Mouse (Mus musculus): ENCODE measurements at regions not wholly inside any gene's neighbourhood (a gene's known extent, or its start where the extent isn't known, plus 50 kb on each side); places are given as distances from the start of the nearest gene placed in this dataset.

DNA sequence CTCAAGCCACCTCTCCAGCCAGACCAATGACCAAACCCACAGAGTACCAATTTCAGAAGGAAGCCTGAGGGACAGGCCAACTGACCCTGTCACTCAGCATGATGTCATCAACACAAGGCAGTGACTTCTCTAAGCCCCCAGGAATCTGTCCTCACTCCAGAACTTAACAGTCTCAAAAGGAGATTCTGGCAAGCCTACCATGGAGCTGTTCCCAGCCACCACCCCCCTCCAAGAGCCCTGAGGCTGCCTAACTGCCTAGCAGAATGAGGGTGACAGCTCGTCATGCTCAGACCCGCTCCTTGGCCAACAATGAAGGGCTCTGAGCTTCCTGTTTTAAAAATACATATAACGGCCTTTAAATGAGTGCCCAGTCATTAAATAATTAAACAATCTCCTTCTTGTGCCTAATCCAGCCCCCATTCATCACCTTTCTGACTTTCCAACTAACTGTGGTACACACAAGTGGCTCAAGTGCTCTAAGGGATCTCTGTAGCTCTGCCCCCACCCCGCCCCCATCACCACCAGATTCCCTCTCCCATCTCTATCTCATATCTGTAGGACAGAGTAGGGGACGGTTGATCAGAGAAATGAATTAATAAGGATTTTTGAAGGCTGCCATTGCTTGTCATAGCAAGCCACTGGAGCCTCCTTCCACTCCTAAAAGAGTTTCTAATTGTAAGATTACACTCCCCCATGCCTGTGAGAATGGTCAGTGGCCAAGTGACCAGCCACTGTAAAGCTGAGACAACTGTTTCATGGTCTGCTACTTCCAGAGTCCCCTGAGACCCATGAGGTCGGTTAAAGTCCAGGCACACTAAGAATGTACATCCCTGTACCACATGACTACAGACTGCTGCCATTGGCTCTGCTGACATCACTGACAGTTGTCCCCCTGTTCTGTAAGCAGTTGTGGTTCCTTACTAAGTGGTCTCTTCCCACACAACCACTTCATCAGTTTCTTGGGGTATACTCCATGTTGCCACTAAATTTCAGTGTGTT, 188.1 kb upstream of the Irx4 start:
- Histone ChIP-seq H3K4me1 (ENCODE audit: control insufficient read depth in 1 of 2, insufficient read depth in 2 of 2) (no peaks in the 10 kb centered on the region), H3K9me3 (replicated peaks; ENCODE audit: low read length) (peaks cover 55% of the 10 kb centered on the region), H3K27me3 (replicated peaks) (no peaks in the 10 kb centered on the region), H3K79me2 (replicated peaks; ENCODE audit: control insufficient read depth, extremely low read depth, insufficient read depth, poor library complexity, severe bottlenecking) (no peaks in the 10 kb centered on the region), H3K36me3 (replicated peaks in 1 of 2; ENCODE audit: control insufficient read depth in 1 of 2, insufficient read depth in 1 of 2, low read length in 1 of 2) (no peaks in the 10 kb centered on the region), H3K4me3 (replicated peaks in 1 of 3; ENCODE audit: low read depth in 2 of 3, low read length in 2 of 3, poor library complexity in 1 of 3) (no peak overlapping the region), H3K27ac (ENCODE audit: insufficient read depth, low read depth) (no peak overlapping the region), H3K9ac (ENCODE audit: insufficient read depth, low read depth) (no peak overlapping the region), H3K4me2 (ENCODE audit: insufficient read depth, low read depth, poor library complexity, severe bottlenecking) (no peak overlapping the region)
- TF ChIP-seq ELF1 (IDR thresholded peaks at IDR 0.05; ENCODE audit: low read depth, low read length) (no peak), IRF4 (IDR thresholded peaks at IDR 0.05; ENCODE audit: low read depth, low read length) (no peak), MAFK (IDR thresholded peaks at IDR 0.05; ENCODE audit: insufficient replicate concordance, low read length) (no peak), BHLHE40 (IDR thresholded peaks at IDR 0.05; ENCODE audit: low read depth, low read length) (no peak)
- dilution Hi-C loops (cut with MboI; ENCODE audit: extremely low pct_ligation_motif_present, extremely low pct_unique_long_range_greater_than_20kb, low sequenced_read_pairs) = no loop called here
- no peak for DNase-seq (ENCODE audit: extremely low read depth)
- in situ Hi-C loops (cut with MboI; ENCODE audit: low pct_ligation_motif_present, low pct_unique_long_range_greater_than_20kb, low sequenced_read_pairs) = no loop called here

DNA sequence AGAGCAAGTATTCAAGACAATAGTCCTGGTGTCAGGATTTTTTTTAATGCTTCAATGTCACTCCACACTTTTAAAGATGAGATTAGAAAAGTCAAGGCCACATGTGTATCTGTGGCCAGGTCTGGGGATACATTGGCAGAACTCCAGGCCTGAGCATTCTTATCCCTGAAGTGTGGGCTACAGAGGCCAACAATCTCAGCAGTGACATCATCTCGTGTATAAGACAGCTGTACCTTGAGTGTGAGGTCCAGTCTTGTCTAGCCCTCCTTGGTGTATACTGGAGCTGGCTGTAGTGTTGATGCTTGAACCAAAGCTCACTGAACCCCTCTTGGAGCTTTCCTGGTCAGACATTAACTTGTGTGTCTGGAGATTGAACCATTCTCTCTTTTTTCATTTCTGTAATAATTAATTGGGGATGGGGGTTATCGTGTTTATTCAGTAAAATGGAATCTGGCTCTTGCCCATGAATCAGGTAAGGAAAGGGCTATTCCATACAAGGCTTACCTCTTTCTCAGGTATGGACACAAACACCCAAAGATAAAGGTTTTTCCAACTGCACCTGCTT, 182.3 kb upstream of the Irx4 start:
- H3K36me3 ChIP-seq (replicated peaks in 1 of 2; ENCODE audit: control insufficient read depth in 1 of 2, insufficient read depth in 1 of 2, low read length in 1 of 2) = no peaks in the 10 kb centered on the region
- H3K4me3 ChIP-seq (replicated peaks in 1 of 3; ENCODE audit: low read depth in 2 of 3, low read length in 2 of 3, poor library complexity in 1 of 3) = no peak overlapping the region
- no peak for DNase-seq (ENCODE audit: extremely low read depth)
- dilution Hi-C loops (cut with MboI; ENCODE audit: extremely low pct_ligation_motif_present, extremely low pct_unique_long_range_greater_than_20kb, low sequenced_read_pairs) (no loop called here), in situ Hi-C loops (cut with MboI; ENCODE audit: low pct_ligation_motif_present, low pct_unique_long_range_greater_than_20kb, low sequenced_read_pairs) (loop anchor here (25.0 kb wide), 1 partner anchor 234 kb away; no protein-coding TSS in a partner anchor)
- H3K27ac ChIP-seq (ENCODE audit: insufficient read depth, low read depth) = no peak overlapping the region
- H3K27me3 ChIP-seq (replicated peaks) = peaks cover 2% of the 10 kb centered on the region
- H3K9ac ChIP-seq (ENCODE audit: insufficient read depth, low read depth) = no peak overlapping the region
- no peak overlapping the region for H3K4me2 ChIP-seq (ENCODE audit: insufficient read depth, low read depth, poor library complexity, severe bottlenecking)
- H3K4me1 ChIP-seq (ENCODE audit: control insufficient read depth in 1 of 2, insufficient read depth in 2 of 2) = peaks cover 0 to 3% of the 10 kb centered on the region in 2 experiments; a peak in 1 of 4 replicates
- no peaks in the 10 kb centered on the region for H3K79me2 ChIP-seq (replicated peaks; ENCODE audit: control insufficient read depth, extremely low read depth, insufficient read depth, poor library complexity, severe bottlenecking)
- TF ChIP-seq TBP (conservative IDR thresholded peaks at IDR 0.05; ENCODE audit: low read depth, low read length) = no peak
- no peak for TF ChIP-seq MXI1 (IDR thresholded peaks at IDR 0.05; ENCODE audit: low read depth, low read length)
- TF ChIP-seq RCOR1 (conservative IDR thresholded peaks at IDR 0.05; ENCODE audit: low read depth, low read length) = no peak
- TF ChIP-seq PAX5 (IDR thresholded peaks at IDR 0.05; ENCODE audit: low read length) = no peak
- no peak for TF ChIP-seq BHLHE40 (IDR thresholded peaks at IDR 0.05; ENCODE audit: low read depth, low read length)
- TF ChIP-seq USF2 (conservative IDR thresholded peaks at IDR 0.05; ENCODE audit: low read depth, low read length) = no peak
- TF ChIP-seq SIN3A (IDR thresholded peaks at IDR 0.05; ENCODE audit: low read length) = no peak
- no peak for TF ChIP-seq KAT2A (IDR thresholded peaks at IDR 0.05; ENCODE audit: insufficient replicate concordance, low read length)
- TF ChIP-seq ZMIZ1 (IDR thresholded peaks at IDR 0.05; ENCODE audit: low read depth, low read length) = no peak
- TF ChIP-seq NRF1 (IDR thresholded peaks at IDR 0.05; ENCODE audit: low read depth, low read length) = no peak
- no peak for TF ChIP-seq POLR2AphosphoS2 (IDR thresholded peaks at IDR 0.05; ENCODE audit: low read depth, low read length)
- no peak for TF ChIP-seq JUND (conservative IDR thresholded peaks at IDR 0.05; ENCODE audit: low read depth, low read length)
- TF ChIP-seq USF1 (IDR thresholded peaks at IDR 0.05; ENCODE audit: low read depth, low read length) = no peak
- peaks cover 26% of the 10 kb centered on the region for H3K9me3 ChIP-seq (replicated peaks; ENCODE audit: low read length)

Measured in CH12.LX (cell line).